Mouse (Mus musculus): ENCODE measurements around the gene Ddi2. TPM values are rescaled to one million over a fixed set of nuclear protein-coding genes. Genes with fewer than 3 reads are reported as not detected.

Gene Ddi2
- total RNA-seq, 2 experiments from 2014 or later, result 41.8 to 44.7 TPM

- DNase-seq, result no peak
These were observed 69.4 kb downstream of the Ddi2 start for GRCm38 (mm10) chr4:141653813-141654212.

DNA sequence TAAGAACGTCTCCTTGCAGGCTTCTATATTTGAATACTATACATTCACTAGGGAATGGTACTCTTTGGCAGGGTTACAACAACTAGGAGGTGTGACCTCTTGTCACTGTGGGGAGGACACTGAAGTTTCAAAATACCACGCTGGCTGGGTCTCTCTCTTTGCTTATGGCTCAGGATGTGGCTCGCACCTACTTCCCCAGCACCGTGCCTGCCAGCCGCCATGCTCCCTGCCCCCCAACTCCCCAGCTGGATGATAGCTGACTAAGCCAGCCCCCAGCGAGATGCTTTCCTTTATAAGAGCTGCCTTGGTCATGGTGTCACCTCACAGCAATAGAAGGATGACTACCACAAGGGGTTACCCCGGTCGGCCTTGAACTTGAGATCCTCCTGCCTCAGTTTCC lies 70.2 kb downstream of the Ddi2 start:
- no peak for DNase-seq

GRCm38 (mm10) chr4:141651944-141652343 lies 71.3 kb downstream of the Ddi2 start:
- DNase-seq, result no peak

- no peak for DNase-seq
These were observed 71.9 kb downstream of the Ddi2 start for GRCm38 (mm10) chr4:141651286-141651685.

- DNase-seq, result no peak
These were observed 74.0 kb downstream of the Ddi2 start for GRCm38 (mm10) chr4:141649244-141649643.

- DNase-seq, result no peak
These were observed 75.0 kb downstream of the Ddi2 start for GRCm38 (mm10) chr4:141648262-141648661.

DNA sequence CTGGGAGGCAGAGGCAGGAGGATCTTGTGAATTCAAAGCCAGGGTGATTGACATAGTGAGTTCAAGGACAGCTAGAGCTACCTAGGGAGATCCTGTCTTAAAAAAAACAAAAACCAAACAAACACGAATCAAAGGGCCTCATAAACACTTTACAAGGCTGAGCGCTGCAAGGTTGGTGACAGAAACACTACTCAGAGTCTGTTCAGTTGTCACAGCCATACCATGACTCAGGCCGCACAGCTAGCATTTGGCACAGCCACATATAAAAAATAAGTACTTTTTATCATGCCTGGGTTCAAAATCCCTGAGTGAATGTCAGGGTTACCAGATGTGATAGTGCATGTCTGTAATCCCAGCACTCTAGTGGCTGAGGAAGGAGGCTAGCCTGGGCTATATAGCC lies 76.0 kb downstream of the Ddi2 start:
- DNase-seq, result no peak

GRCm38 (mm10) chr4:141645988-141646387 lies 77.2 kb downstream of the Ddi2 start:
- DNase-seq, result no peak

- DNase-seq, result peak; percentile 66
These were observed 79.9 kb downstream of the Ddi2 start for GRCm38 (mm10) chr4:141643118-141643855.

DNA sequence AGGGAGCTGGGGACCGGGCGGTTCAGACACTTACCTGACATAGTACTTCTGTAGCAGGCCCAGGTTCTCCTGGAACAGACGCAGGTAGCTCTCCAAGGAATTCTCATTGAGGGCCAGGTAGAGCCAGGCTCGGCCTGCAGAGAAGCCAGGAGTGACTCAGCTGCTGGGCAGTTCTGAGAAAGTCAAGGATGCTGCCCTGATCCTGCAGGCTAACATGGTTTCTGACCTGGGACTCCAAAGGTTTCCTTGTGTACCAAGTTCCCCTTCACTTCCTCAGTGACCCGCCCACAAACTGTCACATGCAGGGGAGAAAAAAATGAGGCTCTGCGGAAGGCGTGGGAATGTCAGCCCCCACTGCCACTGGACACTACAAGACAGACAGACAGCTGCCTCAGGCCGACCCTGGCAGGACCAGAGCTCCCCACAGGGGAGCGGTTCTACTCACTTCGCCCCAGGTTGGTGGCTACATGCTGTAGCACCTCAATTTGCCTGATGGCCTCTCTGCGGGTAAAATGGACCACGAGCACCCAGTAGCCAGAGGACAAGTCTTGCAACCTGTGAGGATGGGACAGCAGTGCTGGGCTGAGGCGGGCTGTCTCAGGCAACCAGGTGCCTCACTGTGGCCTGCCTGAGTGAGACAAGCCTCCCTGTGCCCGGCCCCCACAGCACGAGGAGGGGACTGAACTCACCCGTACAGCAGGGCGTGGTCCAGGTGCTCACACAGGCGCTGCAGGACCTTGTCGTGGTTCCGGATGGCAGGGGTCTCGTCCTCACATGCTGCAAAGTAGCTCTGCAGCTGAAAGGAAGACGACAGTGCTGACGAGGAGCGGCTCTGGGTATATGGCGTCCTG lies 81.0 kb downstream of the Ddi2 start:
- DNase-seq, result no peak

DNA sequence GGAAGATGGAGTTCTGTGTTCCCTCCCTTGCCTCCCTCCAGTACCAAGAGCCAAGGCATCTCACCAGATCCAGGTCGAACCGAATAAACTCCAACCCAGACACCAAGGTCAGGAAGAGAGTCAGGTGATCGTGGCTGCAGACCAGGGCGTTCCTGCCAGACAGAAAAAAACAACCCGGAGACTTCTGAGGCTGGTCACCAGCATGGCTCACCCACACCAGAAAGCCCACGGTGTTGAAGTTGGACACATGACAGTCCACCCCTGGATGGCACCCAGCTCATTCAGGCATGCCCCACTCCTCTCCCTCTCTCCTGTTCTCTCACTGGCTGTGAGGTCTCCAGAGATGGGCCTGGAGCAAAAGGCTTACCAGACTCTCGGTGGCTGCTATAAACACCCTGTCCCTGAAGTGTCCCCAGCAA lies 81.9 kb downstream of the Ddi2 start:
- no peak for DNase-seq

- DNase-seq, result no peak
These were observed 83.7 kb downstream of the Ddi2 start for GRCm38 (mm10) chr4:141639474-141639873.

- DNase-seq, result no peak
These were observed 86.5 kb downstream of the Ddi2 start for GRCm38 (mm10) chr4:141636693-141637092.

DNA sequence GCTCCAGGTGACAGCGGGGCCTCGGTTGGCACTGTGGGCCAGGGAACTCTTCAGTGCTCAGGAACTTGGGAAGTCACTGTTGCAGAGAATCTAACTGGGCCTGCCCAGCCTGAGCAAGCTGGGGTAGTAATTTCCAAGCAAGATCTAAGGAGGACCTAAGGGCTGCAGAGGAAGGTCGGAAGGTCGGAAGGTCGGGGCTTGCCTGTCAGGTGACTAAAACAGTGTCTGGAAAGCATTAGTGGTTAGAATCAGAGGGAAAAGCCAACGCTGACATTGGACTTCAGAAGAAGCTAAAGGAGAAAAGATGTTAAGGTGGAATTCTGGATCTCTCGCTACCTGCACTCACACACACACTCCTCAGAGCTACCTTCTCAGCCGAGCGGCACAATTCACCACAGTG lies 87.2 kb downstream of the Ddi2 start:
- DNase-seq, result no peak

DNA sequence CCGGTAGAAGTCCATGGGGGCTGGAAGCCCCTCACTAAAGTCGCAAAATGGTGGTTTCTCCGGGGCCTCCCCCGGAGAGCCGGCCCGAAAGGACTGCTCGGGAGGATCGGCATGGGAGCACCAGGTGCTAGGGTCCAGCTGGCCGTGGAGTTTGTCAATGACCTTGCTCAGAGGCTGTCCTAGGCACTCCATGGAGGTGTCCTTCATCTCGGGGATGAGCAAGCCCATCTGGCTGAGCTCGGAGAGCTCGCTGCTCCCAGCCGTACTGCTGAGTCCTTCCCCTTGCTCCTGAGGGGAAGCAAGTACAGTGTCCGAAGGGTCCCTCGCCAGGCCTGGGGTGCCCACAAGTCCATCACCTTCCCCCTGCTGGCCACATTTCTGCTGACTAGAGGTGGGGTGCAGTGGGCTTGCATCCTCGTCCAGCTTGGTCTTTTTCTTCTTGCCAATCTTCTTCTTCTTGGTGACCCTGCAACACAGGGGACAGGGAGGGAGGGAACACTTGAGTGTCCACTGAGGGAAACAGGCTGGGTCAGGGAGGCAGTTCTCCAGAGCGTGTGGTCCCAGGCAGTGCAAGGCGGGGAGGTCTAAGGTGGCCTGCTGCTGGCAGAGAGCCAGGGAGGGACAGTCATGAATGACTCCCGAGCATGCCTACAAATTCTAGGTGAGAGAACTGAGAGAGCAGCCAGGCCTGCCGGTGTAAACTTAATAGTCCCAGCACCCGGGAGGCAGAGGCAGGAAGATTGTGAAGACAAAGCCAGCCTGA lies 90.9 kb downstream of the Ddi2 start:
- DNase-seq, result no peak

GRCm38 (mm10) chr4:141631250-141631649 lies 92.0 kb downstream of the Ddi2 start:
- DNase-seq, result no peak

DNA sequence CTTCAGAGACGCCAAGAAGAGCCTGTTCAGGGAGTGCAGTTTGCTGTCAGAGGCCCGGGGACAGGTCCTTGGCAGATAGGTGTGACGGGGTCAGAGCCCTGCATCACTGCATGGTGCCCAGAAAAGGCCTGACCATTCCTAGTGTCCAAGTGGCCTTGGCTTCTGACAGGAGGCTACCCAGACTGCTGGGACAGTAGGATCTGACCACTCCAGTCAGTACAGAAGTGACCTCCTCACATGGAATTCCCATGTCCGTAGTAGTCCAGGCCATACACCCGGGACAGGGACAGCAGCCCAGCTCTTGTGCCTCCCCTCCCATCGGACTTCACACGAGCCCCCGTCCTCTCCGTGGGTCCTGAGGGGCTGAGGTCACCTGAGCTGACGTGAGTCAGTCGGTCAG lies 93.2 kb downstream of the Ddi2 start:
- no peak for DNase-seq

DNA sequence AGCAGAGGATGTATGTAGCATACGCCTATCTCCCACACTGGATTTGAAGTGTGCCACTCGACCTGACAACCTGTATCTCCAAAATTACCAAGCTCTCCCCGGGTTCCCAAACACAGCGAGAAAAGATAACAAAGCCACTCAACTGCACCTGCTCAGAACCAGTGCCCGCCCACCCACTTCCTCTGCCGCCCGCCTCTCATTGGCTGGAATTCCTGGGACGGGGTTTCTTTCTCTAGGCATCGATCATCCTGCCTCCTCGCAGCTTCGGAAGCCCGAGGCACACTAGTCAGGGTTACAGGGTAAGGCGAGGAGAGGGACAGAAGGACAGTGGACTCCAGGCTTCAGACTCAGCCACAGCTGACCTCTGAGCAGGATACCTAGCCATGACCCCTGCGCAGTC lies 94.6 kb downstream of the Ddi2 start:
- no peak for DNase-seq

Measured in gastrocnemius, postnatal 10 days (tissue).